Mouse (Mus musculus) midbrain, embryonic 16.5 days (tissue): ENCODE data around the gene Gcnt3. TPM values are rescaled to one million over a fixed set of nuclear protein-coding genes. Genes with fewer than 3 reads are reported as not detected.

Experiments used
- ATAC-seq: fragments of 200-750 bp; cut with Nextera tagmentation; 2 replicates; pipeline ENCODE4 v1.8.0; 2017; ENCODE audit warnings: moderate TSS enrichment
- H3K27ac ChIP-seq: fragments of 300-500 bp; sonication (generic); 2 replicates; pipeline ENCODE4 v1.5.1; 2014; ENCODE audit warnings: mild to moderate bottlenecking, low read length, mixed read lengths
- H3K27me3 ChIP-seq: fragments of 300-500 bp; sonication (generic); 2 replicates; pipeline ENCODE4 v1.6.1; 2014; ENCODE audit warnings: low read depth, low read length, mixed read lengths; ENCODE audit not compliant: control insufficient read depth, insufficient read depth
- H3K36me3 ChIP-seq: fragments of 300-500 bp; sonication (generic); 2 replicates; pipeline ENCODE4 v1.6.1; 2014; ENCODE audit warnings: mild to moderate bottlenecking, low read length, moderate library complexity, mixed read lengths; ENCODE audit not compliant: control insufficient read depth, insufficient read depth
- H3K4me1 ChIP-seq: fragments of 300-500 bp; sonication (generic); 2 replicates; pipeline ENCODE4 v1.6.1; 2014; ENCODE audit warnings: mild to moderate bottlenecking, low read length, mixed read lengths; ENCODE audit not compliant: control insufficient read depth, insufficient read depth
- H3K4me2 ChIP-seq: fragments of 300-500 bp; sonication (generic); 2 replicates; pipeline ENCODE4 v1.6.1; 2014; ENCODE audit warnings: mild to moderate bottlenecking, low read length, mixed read lengths
- H3K4me3 ChIP-seq: fragments of 300-500 bp; sonication (generic); 2 replicates; pipeline ENCODE4 v1.5.1; 2014; ENCODE audit warnings: low read depth, mild to moderate bottlenecking, low read length, moderate library complexity, mixed read lengths
- H3K9ac ChIP-seq: fragments of 300-500 bp; sonication (generic); 2 replicates; pipeline ENCODE4 v1.6.1; 2014; ENCODE audit warnings: low read depth, low read length, mixed read lengths
- H3K9me3 ChIP-seq: fragments of 300-500 bp; sonication (generic); replicated peaks from 2 replicates; pipeline ENCODE4 v1.6.1; 2014; ENCODE audit warnings: mild to moderate bottlenecking, low read length, mixed read lengths; ENCODE audit not compliant: control insufficient read depth, poor library complexity, severe bottlenecking
- WGBS: fragments of 180-500 bp; shearing (Covaris S2); extraction: QIAGEN DNeasy Blood & Tissue Kit; methylation state at CpG from one replicate; pipeline ENCODE4 v1.1.7; 2014; 5-methylcytosine and 5-hydroxymethylcytosine counted together
- polyA plus RNA-seq: library from polyadenylated mRNA; unstranded; fragments of >200 nt; fragmentation: Nextera tagmentation; extraction: Ambion mirVana; gene quantifications from 2 replicates; pipeline ENCODE4 v1.2.1, GENCODE M21; 2015

The Gcnt3 gene
- not detected in 2 replicates for polyA plus RNA-seq

- 92% methylated on average over 7 of the region's 7 CpGs for WGBS
- no peak within 1 kb of the TSS for H3K9ac ChIP-seq
- H3K4me1 ChIP-seq = no peaks in the 10 kb centered on the region
- H3K27me3 ChIP-seq = no peaks in the 10 kb centered on the region
- H3K4me2 ChIP-seq = no peak within 1 kb of the TSS
- H3K4me3 ChIP-seq = no peak within 1 kb of the TSS
- H3K27ac ChIP-seq = no peak within 1 kb of the TSS
- ATAC-seq = no peak
- no peaks in the 10 kb centered on the region for H3K9me3 ChIP-seq
- H3K36me3 ChIP-seq = no peaks in the 10 kb centered on the region
These were observed at the start of gene Gcnt3 for GRCm38 (mm10) chr9:70037988-70038387. TSS of gene Gcnt3 (minus strand) at chr9:70038088.

- no peak overlapping the region for H3K9ac ChIP-seq
- no peak for ATAC-seq
- H3K36me3 ChIP-seq = no peaks in the 10 kb centered on the region
- no peaks in the 10 kb centered on the region for H3K27me3 ChIP-seq
- H3K9me3 ChIP-seq = no peaks in the 10 kb centered on the region
- H3K27ac ChIP-seq = no peak overlapping the region
- no peak overlapping the region for H3K4me2 ChIP-seq
- no peak overlapping the region for H3K4me3 ChIP-seq
- 0 out of 2 replicates have a peak, but pooled peaks cover 5% of the 10 kb centered on the region for H3K4me1 ChIP-seq
- WGBS = 69% methylated on average over 5 of the region's 5 CpGs
These were observed 49.5 kb upstream of the Gcnt3 start for GRCm38 (mm10) chr9:70087379-70087778.

- H3K4me3 ChIP-seq = no peak overlapping the region
- H3K9ac ChIP-seq = no peak overlapping the region
- H3K27me3 ChIP-seq = no peaks in the 10 kb centered on the region
- no peaks in the 10 kb centered on the region for H3K9me3 ChIP-seq
- H3K4me2 ChIP-seq = no peak overlapping the region
- 0 out of 2 replicates have a peak, but pooled peaks cover 5% of the 10 kb centered on the region for H3K4me1 ChIP-seq
- WGBS = 57% methylated on average over 6 of the region's 6 CpGs
- H3K36me3 ChIP-seq = no peaks in the 10 kb centered on the region
- ATAC-seq = no peak
- H3K27ac ChIP-seq = no peak overlapping the region
These were observed 48.2 kb upstream of the Gcnt3 start for GRCm38 (mm10) chr9:70086091-70086490.

GRCm38 (mm10) chr9:70084107-70084506, 46.2 kb upstream of the Gcnt3 start:
- H3K36me3 ChIP-seq = no peaks in the 10 kb centered on the region

GRCm38 (mm10) chr9:70082357-70083204, 44.7 kb upstream of the Gcnt3 start:
- Histone ChIP-seq H3K4me3 (no peak overlapping the region), H3K27ac (no peak overlapping the region), H3K4me2 (no peak overlapping the region), H3K27me3 (no peaks in the 10 kb centered on the region), H3K36me3 (no peaks in the 10 kb centered on the region), H3K4me1 (no peaks in the 10 kb centered on the region), H3K9ac (no peak overlapping the region), H3K9me3 (no peaks in the 10 kb centered on the region)
- ATAC-seq = no peak
- 88% methylated on average over 25 of the region's 25 CpGs for whole genome bisulfite sequencing

More at GRCm38 (mm10) chr9:70084107-70084506, 46.2 kb upstream of the Gcnt3 start:
- WGBS = 57% methylated on average over 11 of the region's 11 CpGs
- H3K27ac ChIP-seq = no peak overlapping the region
- no peak overlapping the region for H3K4me3 ChIP-seq
- H3K9me3 ChIP-seq = no peaks in the 10 kb centered on the region
- no peak overlapping the region for H3K9ac ChIP-seq
- 0 out of 2 replicates have a peak, but pooled peaks cover 5% of the 10 kb centered on the region for H3K4me1 ChIP-seq
- ATAC-seq = no peak
- H3K4me2 ChIP-seq = no peak overlapping the region
- H3K27me3 ChIP-seq = no peaks in the 10 kb centered on the region

GRCm38 (mm10) chr9:70081767-70082166, 43.9 kb upstream of the Gcnt3 start:
- Histone ChIP-seq H3K4me1 (no peaks in the 10 kb centered on the region), H3K36me3 (no peaks in the 10 kb centered on the region), H3K4me3 (no peak overlapping the region), H3K27ac (no peak overlapping the region), H3K9me3 (no peaks in the 10 kb centered on the region), H3K27me3 (no peaks in the 10 kb centered on the region), H3K4me2 (no peak overlapping the region), H3K9ac (no peak overlapping the region)
- ATAC-seq = no peak
- 96% methylated on average over 7 of the region's 7 CpGs for WGBS

GRCm38 (mm10) chr9:70080976-70081375, 43.1 kb upstream of the Gcnt3 start:
- no peaks in the 10 kb centered on the region for H3K4me1 ChIP-seq
- no peak for ATAC-seq

GRCm38 (mm10) chr9:70080027-70080800, 42.3 kb upstream of the Gcnt3 start:
- H3K4me1 ChIP-seq = no peaks in the 10 kb centered on the region
- H3K27ac ChIP-seq = no peak overlapping the region
- H3K9me3 ChIP-seq = no peaks in the 10 kb centered on the region
- H3K36me3 ChIP-seq = no peaks in the 10 kb centered on the region
- H3K4me3 ChIP-seq = no peak overlapping the region
- WGBS = 89% methylated on average over 9 of the region's 9 CpGs
- no peaks in the 10 kb centered on the region for H3K27me3 ChIP-seq
- H3K4me2 ChIP-seq = no peak overlapping the region
- no peak overlapping the region for H3K9ac ChIP-seq
- no peak for ATAC-seq

More at GRCm38 (mm10) chr9:70080976-70081375, 43.1 kb upstream of the Gcnt3 start:
- no peak overlapping the region for H3K9ac ChIP-seq
- no peak overlapping the region for H3K27ac ChIP-seq
- 71% methylated on average over 2 of the region's 2 CpGs for WGBS
- H3K36me3 ChIP-seq = no peaks in the 10 kb centered on the region
- H3K4me2 ChIP-seq = no peak overlapping the region
- H3K27me3 ChIP-seq = no peaks in the 10 kb centered on the region
- no peaks in the 10 kb centered on the region for H3K9me3 ChIP-seq
- no peak overlapping the region for H3K4me3 ChIP-seq

GRCm38 (mm10) chr9:70078034-70078433, 40.1 kb upstream of the Gcnt3 start:
- 97% methylated on average over 3 of the region's 3 CpGs for WGBS
- Histone ChIP-seq H3K36me3 (no peaks in the 10 kb centered on the region), H3K4me3 (no peak overlapping the region), H3K9me3 (no peaks in the 10 kb centered on the region), H3K27me3 (no peaks in the 10 kb centered on the region), H3K27ac (no peak overlapping the region), H3K9ac (no peak overlapping the region), H3K4me1 (no peaks in the 10 kb centered on the region), H3K4me2 (no peak overlapping the region)
- no peak for ATAC-seq
